Mouse (Mus musculus): ENCODE results near the gene Scmh1. TPM values are rescaled to one million over a fixed set of nuclear protein-coding genes. Genes with fewer than 3 reads are reported as not detected.
"Not testable (repeated sequence)": the region's sequence is repeated elsewhere in the genome, so short reads cannot be mapped to it uniquely, and the experiment has no call there.

Scmh1 gene
- polyA plus RNA-seq, 1 experiment from 2014 or later, result 36.8 TPM

DNA sequence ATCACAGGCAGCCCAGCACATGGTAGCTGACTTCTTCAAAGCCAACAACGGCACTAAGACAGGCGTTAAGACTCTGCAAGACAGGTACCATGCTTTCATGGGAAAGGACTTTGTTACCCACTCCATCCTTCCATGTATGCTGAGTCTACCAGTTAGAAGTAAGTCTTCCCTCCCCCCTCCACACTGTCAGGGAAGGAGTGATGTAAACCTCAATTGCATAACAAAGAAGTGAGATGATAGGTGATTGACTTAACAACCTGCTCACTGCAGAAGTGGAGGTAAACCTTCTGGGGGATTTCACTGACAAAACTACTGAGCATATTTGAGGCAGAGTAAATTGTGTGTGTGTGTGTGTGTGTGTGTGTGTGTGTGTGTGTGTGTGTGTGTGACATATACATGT, 17.1 kb upstream of the Scmh1 start:
- peaks cover 73% of the 10 kb centered on the region for H3K27me3 ChIP-seq (ENCODE audit: low read depth, poor library complexity, severe bottlenecking)

DNA sequence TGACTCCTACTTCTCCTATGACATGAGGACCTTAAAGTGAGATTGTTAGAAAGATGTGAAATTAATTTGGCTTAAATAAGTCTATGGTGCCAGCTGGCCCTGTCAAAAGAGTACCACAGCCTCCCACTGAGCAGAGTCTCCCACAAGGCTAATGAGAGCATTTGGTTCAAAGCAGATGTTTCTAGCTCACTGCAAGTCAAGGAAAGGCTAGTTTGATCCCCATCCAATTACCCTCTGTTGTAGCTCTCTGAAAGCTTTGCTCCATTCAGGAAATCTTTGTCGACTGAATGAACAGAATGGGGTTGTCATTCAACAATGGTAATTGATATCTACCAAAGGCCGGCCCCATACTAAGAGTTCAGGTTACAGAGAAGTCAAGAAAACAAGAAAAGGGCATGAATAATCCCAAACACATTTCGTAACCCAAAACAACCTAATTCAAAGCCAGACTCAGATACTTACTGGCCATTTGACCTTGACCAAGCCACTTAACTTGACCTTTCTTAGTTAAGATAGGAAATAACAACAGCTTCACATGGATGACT, 16.0 kb upstream of the Scmh1 start:
- peaks cover 15% of the 10 kb centered on the region for H3K4me1 ChIP-seq
- WGBS, result 24% methylated on average over 3 of the region's 3 CpGs
- no peak overlapping the region for H3K4me3 ChIP-seq
- no peak for DNase-seq (ENCODE audit: low spot score)
- peaks cover 62% of the 10 kb centered on the region for H3K27me3 ChIP-seq (ENCODE audit: low read depth, poor library complexity, severe bottlenecking)
- no peak overlapping the region for H3K27ac ChIP-seq (replicated peaks)
- H3K9me3 ChIP-seq (replicated peaks), result no peaks in the 10 kb centered on the region
- H3K36me3 ChIP-seq, result no peaks in the 10 kb centered on the region

More for the DNA sequence above, 17.1 kb upstream of the Scmh1 start:
- 71% methylated on average over 2 of the region's 2 CpGs for WGBS
- no peaks in the 10 kb centered on the region for H3K9me3 ChIP-seq (replicated peaks)
- H3K4me3 ChIP-seq, result no peak overlapping the region
- no peaks in the 10 kb centered on the region for H3K36me3 ChIP-seq
- peaks cover 15% of the 10 kb centered on the region for H3K4me1 ChIP-seq
- no peak for DNase-seq (ENCODE audit: low spot score)
- H3K27ac ChIP-seq (replicated peaks), result no peak overlapping the region

DNA sequence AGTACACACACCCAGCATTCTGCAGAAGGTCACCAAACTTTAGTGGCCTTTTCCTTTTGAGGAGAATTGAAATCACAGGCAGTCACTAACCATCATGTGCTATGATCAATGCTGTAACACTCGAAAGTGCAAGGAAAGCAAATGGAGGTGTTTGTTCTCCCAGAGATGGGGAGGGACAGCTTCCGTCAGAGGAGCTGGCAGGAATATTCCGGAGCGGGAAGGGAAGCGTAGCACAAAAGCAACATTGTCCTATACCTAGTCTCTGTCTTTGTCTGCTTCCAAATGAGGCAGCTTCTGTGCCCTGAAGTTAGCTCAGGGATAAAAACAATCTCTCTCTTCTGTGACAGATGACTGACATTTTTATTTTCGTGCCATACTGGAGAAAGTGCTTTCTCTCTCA, 15.5 kb upstream of the Scmh1 start:
- H3K4me1 ChIP-seq, result peaks cover 15% of the 10 kb centered on the region
- no peak for DNase-seq (ENCODE audit: low spot score)
- H3K4me3 ChIP-seq, result no peak overlapping the region
- H3K9me3 ChIP-seq (replicated peaks), result no peaks in the 10 kb centered on the region
- 61% methylated on average over 6 of the region's 6 CpGs for WGBS
- no peak overlapping the region for H3K27ac ChIP-seq (replicated peaks)
- no peaks in the 10 kb centered on the region for H3K36me3 ChIP-seq
- H3K27me3 ChIP-seq (ENCODE audit: low read depth, poor library complexity, severe bottlenecking), result peaks cover 58% of the 10 kb centered on the region

- Histone ChIP-seq H3K27ac (replicated peaks) (no peak overlapping the region), H3K27me3 (ENCODE audit: low read depth, poor library complexity, severe bottlenecking) (peaks cover 37% of the 10 kb centered on the region), H3K9me3 (replicated peaks) (no peaks in the 10 kb centered on the region), H3K4me3 (no peak overlapping the region), H3K4me1 (peaks cover 15% of the 10 kb centered on the region), H3K36me3 (no peaks in the 10 kb centered on the region)
- whole genome bisulfite sequencing, result 80% methylated on average over 6 of the region's 6 CpGs
- no peak for DNase-seq (ENCODE audit: low spot score)
Observed at GRCm38 (mm10) chr4:120391591-120391990, 13.5 kb upstream of the Scmh1 start.

DNA sequence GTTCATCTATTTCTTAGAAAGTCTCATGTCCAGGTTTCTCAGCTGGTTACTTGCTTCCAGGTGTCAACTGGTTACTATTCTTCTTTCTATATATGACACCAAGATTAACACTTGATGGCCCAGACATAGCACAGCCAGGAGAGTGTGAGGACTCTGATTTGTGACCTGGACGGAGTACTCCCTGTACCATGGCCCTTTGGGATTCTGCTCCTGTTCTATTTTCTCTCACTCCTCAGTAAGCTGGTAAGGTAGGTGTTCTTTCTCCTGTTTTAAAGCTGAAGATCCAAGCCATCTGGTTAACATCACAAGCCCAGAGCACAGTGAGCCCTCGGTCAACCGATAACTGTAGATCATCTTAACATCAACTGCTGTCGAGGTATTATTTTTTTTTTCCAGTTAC, 12.7 kb upstream of the Scmh1 start:
- H3K36me3 ChIP-seq, result no peaks in the 10 kb centered on the region
- peaks cover 15% of the 10 kb centered on the region for H3K4me1 ChIP-seq
- DNase-seq (ENCODE audit: low spot score), result no peak
- no peak overlapping the region for H3K4me3 ChIP-seq
- no peaks in the 10 kb centered on the region for H3K9me3 ChIP-seq (replicated peaks)
- WGBS, result 88% methylated on average over 4 of the region's 4 CpGs
- H3K27ac ChIP-seq (replicated peaks), result no peak overlapping the region
- H3K27me3 ChIP-seq (ENCODE audit: low read depth, poor library complexity, severe bottlenecking), result peaks cover 30% of the 10 kb centered on the region

GRCm38 (mm10) chr4:120392748-120393147, 12.3 kb upstream of the Scmh1 start:
- Histone ChIP-seq H3K9me3 (replicated peaks) (no peaks in the 10 kb centered on the region), H3K36me3 (no peaks in the 10 kb centered on the region), H3K4me3 (no peak overlapping the region), H3K27ac (replicated peaks) (no peak overlapping the region), H3K4me1 (peaks cover 15% of the 10 kb centered on the region), H3K27me3 (ENCODE audit: low read depth, poor library complexity, severe bottlenecking) (peaks cover 28% of the 10 kb centered on the region)
- 67% methylated on average over 3 of the region's 3 CpGs for WGBS
- no peak for DNase-seq (ENCODE audit: low spot score)

- Histone ChIP-seq H3K4me3 (no peak overlapping the region), H3K9me3 (replicated peaks) (no peaks in the 10 kb centered on the region), H3K27ac (replicated peaks) (no peak overlapping the region), H3K27me3 (ENCODE audit: low read depth, poor library complexity, severe bottlenecking) (peaks cover 15% of the 10 kb centered on the region), H3K4me1 (peaks cover 3% of the 10 kb centered on the region; the same call in 1 of the 2 replicates), H3K36me3 (no peaks in the 10 kb centered on the region)
- WGBS, result 88% methylated on average over 3 of the region's 3 CpGs
- no peak for DNase-seq (ENCODE audit: low spot score)
Observed at GRCm38 (mm10) chr4:120400251-120400650, 4.8 kb upstream of the Scmh1 start.

- not testable (repeated sequence) for H3K36me3 ChIP-seq; H3K4me3 ChIP-seq; H3K27ac ChIP-seq (replicated peaks); DNase-seq (ENCODE audit: low spot score); H3K9me3 ChIP-seq (replicated peaks)
- Histone ChIP-seq H3K4me1 (peaks cover 18% of the 10 kb centered on the region), H3K27me3 (ENCODE audit: low read depth, poor library complexity, severe bottlenecking) (peaks cover 15% of the 10 kb centered on the region)
Observed at GRCm38 (mm10) chr4:120402105-120402504, 3.0 kb upstream of the Scmh1 start.

GRCm38 (mm10) chr4:120404247-120404646, 834 bp upstream of the Scmh1 start:
- DNase-seq (ENCODE audit: low spot score), result no peak
- H3K9me3 ChIP-seq (replicated peaks), result no peaks in the 10 kb centered on the region
- H3K27me3 ChIP-seq (ENCODE audit: low read depth, poor library complexity, severe bottlenecking), result peaks cover 15% of the 10 kb centered on the region
- no peaks in the 10 kb centered on the region for H3K36me3 ChIP-seq
- peaks cover 25% of the 10 kb centered on the region for H3K4me1 ChIP-seq
- no peak overlapping the region; the same call in 1 of the 2 replicates for H3K27ac ChIP-seq (replicated peaks)
- 0 out of 2 replicates have a peak overlapping the region, but pooled peaks have one; percentile 93 for H3K4me3 ChIP-seq

DNA sequence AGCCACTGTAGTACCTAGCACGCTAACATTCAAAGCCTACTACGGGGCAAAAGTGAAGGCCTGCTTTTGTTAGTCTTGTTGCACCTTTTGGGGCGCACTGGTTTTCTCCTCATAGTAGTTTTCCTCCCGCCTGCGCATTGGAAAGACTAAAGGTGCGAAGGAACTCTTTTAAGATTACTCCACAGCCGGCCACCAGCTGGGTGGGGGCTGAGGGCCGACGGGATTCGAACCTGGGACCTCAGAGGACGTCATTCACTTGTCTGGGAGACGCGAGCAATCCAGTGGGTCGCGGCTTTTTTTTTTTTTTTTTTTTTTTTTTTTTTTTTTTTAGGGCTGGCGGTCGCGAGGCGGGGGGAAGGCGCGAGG, 320 bp upstream of the Scmh1 start:
- WGBS, result 12% methylated on average over 16 of the region's 21 CpGs
- peak overlapping the region; percentile 93 for H3K4me3 ChIP-seq
- H3K27ac ChIP-seq (replicated peaks), result peak overlapping the region; percentile 98
- H3K27me3 ChIP-seq (ENCODE audit: low read depth, poor library complexity, severe bottlenecking), result peaks cover 15% of the 10 kb centered on the region
- DNase-seq (ENCODE audit: low spot score), result no peak
- no peaks in the 10 kb centered on the region for H3K36me3 ChIP-seq
- H3K4me1 ChIP-seq, result peaks cover 25% of the 10 kb centered on the region
- H3K9me3 ChIP-seq (replicated peaks), result no peaks in the 10 kb centered on the region

GRCm38 (mm10) chr4:120405806-120406638, 941 bp downstream of the Scmh1 start:
- peak overlapping the region; percentile 98 for H3K27ac ChIP-seq (replicated peaks)
- peaks cover 25% of the 10 kb centered on the region for H3K4me1 ChIP-seq
- WGBS, result 7% methylated on average over 25 of the region's 25 CpGs
- peak overlapping the region; percentile 93 for H3K4me3 ChIP-seq
- H3K36me3 ChIP-seq, result no peaks in the 10 kb centered on the region
- H3K27me3 ChIP-seq (ENCODE audit: low read depth, poor library complexity, severe bottlenecking), result peaks cover 15% of the 10 kb centered on the region
- no peaks in the 10 kb centered on the region for H3K9me3 ChIP-seq (replicated peaks)
- no peak for DNase-seq (ENCODE audit: low spot score)

DNA sequence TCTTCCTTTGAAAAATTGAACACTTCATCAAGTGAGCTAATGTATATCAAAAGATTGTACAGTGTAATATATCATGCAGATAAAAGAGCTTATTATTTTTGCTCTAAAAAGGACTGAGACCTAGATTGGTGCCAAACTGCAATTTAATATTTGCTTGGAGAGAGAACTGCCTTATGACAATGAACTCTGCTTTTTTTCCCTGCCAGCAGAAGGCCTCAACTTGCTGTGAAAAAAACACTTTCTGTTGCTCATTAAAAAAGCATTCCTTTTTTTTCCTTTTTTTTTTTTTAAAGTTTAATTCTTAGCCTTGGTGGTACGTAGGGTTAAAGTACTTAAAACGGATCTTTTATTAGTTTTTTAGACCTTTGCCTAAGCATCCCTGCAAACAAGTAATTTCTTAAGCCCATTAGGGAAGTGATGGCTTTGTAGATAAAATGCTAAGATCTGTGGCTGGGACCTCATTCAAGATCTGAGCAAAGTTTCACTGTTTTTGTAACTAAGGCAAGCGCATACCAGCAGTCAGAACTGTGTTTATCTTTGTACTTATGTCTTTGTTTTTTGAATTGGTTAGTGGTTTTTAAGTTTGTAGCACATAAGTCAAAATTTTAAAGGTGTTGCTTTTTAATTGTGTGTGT, 1.7 kb downstream of the Scmh1 start:
- H3K4me1 ChIP-seq, result peaks cover 25% of the 10 kb centered on the region
- H3K4me3 ChIP-seq, result peak overlapping the region; percentile 93
- H3K9me3 ChIP-seq (replicated peaks), result no peaks in the 10 kb centered on the region
- H3K27ac ChIP-seq (replicated peaks), result no peak overlapping the region
- 56% methylated on average over 3 of the region's 3 CpGs for WGBS
- no peak for DNase-seq (ENCODE audit: low spot score)
- H3K27me3 ChIP-seq (ENCODE audit: low read depth, poor library complexity, severe bottlenecking), result peaks cover 15% of the 10 kb centered on the region
- H3K36me3 ChIP-seq, result no peaks in the 10 kb centered on the region

DNA sequence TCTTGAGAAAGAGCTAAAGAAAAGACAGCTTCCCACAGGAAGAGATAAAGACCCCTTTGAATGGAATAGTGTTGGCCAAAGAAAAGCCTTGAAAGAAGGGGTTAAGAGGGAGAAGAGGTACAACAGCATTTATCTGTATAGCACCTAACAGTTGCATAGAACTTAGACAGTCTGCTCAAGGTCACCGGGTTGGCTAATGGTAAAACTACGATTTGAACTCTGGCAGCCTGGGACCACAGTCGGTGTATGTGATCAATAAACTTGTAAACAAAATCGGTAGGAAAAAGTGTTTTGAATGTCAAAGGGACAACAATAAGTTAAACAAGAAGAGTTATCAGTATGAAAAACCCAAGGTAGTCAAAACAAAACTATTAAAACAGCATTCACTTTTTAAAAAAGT, 13.0 kb downstream of the Scmh1 start:
- no peaks in the 10 kb centered on the region for H3K9me3 ChIP-seq (replicated peaks)

More for the DNA sequence above, 13.0 kb downstream of the Scmh1 start:
- WGBS, result 86% methylated on average over 4 of the region's 4 CpGs
- Histone ChIP-seq H3K27me3 (ENCODE audit: low read depth, poor library complexity, severe bottlenecking) (no peaks in the 10 kb centered on the region), H3K36me3 (peaks cover 11% of the 10 kb centered on the region), H3K4me3 (no peak overlapping the region), H3K27ac (replicated peaks) (no peak overlapping the region), H3K4me1 (peaks cover 8% of the 10 kb centered on the region; the same call in 1 of the 2 replicates)
- DNase-seq (ENCODE audit: low spot score), result no peak
